Mouse (Mus musculus) cerebellum, adult 11-12 months (tissue): ENCODE data around the gene Fgf22.

ENCODE experiments used
- DNase-seq: peaks from one replicate; pipeline ENCODE4 v3.0.0; 2022

The Fgf22 gene

GRCm38 (mm10) chr10:79768400-79768799 lies 13.5 kb downstream of the Fgf22 start:
- peak; percentile 79 for DNase-seq

- DNase-seq: no peak
Observed at GRCm38 (mm10) chr10:79769329-79769728, 14.5 kb downstream of the Fgf22 start.

GRCm38 (mm10) chr10:79772320-79772719 lies 17.4 kb downstream of the Fgf22 start:
- DNase-seq: no peak

- DNase-seq: no peak
Observed at GRCm38 (mm10) chr10:79773208-79773607, 18.3 kb downstream of the Fgf22 start.

- no peak for DNase-seq
Observed at GRCm38 (mm10) chr10:79774486-79775279, 19.8 kb downstream of the Fgf22 start.

- DNase-seq: no peak
Observed at GRCm38 (mm10) chr10:79777103-79777531, 22.2 kb downstream of the Fgf22 start, which contains the start of gene Fstl3. Gene Fstl3, plus strand, starts transcription at chr10:79777272.

GRCm38 (mm10) chr10:79778006-79778405 lies 23.1 kb downstream of the Fgf22 start:
- DNase-seq: peak; percentile 76

- DNase-seq: no peak
Observed at GRCm38 (mm10) chr10:79779193-79779592, 24.3 kb downstream of the Fgf22 start.

- DNase-seq: peak; percentile 99
Observed at GRCm38 (mm10) chr10:79779784-79780663, 25.1 kb downstream of the Fgf22 start.

- no peak for DNase-seq
Observed at GRCm38 (mm10) chr10:79780664-79781015, 25.8 kb downstream of the Fgf22 start.

GRCm38 (mm10) chr10:79781139-79781538 lies 26.3 kb downstream of the Fgf22 start:
- DNase-seq: peak; percentile 77

GRCm38 (mm10) chr10:79781956-79782355 lies 27.1 kb downstream of the Fgf22 start:
- no peak for DNase-seq

- DNase-seq: no peak
Observed at GRCm38 (mm10) chr10:79783050-79783449, 28.2 kb downstream of the Fgf22 start.

- DNase-seq: no peak
Observed at GRCm38 (mm10) chr10:79783920-79784800, 29.3 kb downstream of the Fgf22 start.

GRCm38 (mm10) chr10:79788386-79789158 lies 33.7 kb downstream of the Fgf22 start:
- DNase-seq: peak; percentile 63

GRCm38 (mm10) chr10:79789581-79789980 lies 34.7 kb downstream of the Fgf22 start:
- DNase-seq: no peak

- no peak for DNase-seq
Observed at GRCm38 (mm10) chr10:79790861-79791260, 36.0 kb downstream of the Fgf22 start, which contains the start of gene Prss57. Gene Prss57, minus strand, starts transcription at chr10:79790961.

- DNase-seq: no peak
Observed at GRCm38 (mm10) chr10:79792339-79793040, 37.6 kb downstream of the Fgf22 start.

- no peak for DNase-seq
Observed at GRCm38 (mm10) chr10:79793051-79793737, 38.3 kb downstream of the Fgf22 start, which contains the start of gene Palm. Gene Palm, plus strand, starts transcription at chr10:79793572.

GRCm38 (mm10) chr10:79793738-79794490 lies 39.0 kb downstream of the Fgf22 start:
- DNase-seq: peak; percentile 80
